Mouse (Mus musculus): Measurements from ENCODE around the gene B3gat1. TPM values are rescaled to one million over a fixed set of nuclear protein-coding genes. Genes with fewer than 3 reads are reported as not detected.

B3gat1 gene
- polyA plus RNA-seq, 1 experiment from 2014 or later, result not detected

DNA sequence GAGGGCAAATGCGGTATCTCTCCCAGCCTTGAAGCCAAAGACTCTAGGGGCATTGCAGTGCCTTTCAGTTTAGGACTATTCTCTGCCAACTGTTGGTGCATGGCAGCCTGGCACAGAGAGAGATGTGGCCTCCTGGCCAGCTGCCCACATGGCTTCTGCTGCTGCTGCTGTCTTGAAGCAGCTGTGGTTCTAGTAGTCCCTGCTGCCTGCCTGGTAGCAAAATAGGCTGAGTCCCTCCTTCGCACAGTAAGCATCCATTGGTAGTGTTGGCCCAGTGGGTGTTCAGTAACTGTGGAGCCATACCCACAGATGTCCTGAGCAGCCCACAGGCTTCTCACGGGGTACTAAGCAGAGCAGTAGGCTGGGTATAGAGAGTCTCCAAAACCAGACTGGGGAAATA lies 9.3 kb downstream of the B3gat1 start:
- no peaks in the 10 kb centered on the region for H3K36me3 ChIP-seq (ENCODE audit: inconsistent target)
- WGBS (ENCODE audit: missing documents), result 86% methylated on average over 3 of the region's 3 CpGs
- no peaks in the 10 kb centered on the region for H3K79me2 ChIP-seq (ENCODE audit: inconsistent target)
- no peak overlapping the region for H3K27ac ChIP-seq
- H3K4me3 ChIP-seq (ENCODE audit: inconsistent target), result no peak overlapping the region

DNA sequence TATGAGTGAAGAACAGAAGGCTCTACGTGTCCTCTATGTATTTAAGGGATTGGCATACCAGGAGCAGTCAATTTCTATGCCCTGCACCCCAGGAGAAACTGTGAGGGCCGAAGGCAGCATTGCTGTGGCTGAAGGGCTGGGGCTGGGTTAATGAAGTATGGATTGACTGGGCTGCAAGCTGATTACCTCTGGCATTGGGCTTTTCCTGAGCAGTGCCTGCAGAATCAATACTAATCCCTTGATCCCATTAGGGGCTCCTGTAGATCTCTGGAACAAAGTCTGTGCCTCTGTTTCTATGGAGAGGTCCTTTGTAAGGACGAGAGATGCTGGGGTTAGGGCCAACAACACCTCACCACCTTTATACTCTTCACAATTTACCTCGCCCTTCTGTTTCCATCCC lies 13.6 kb downstream of the B3gat1 start:
- H3K36me3 ChIP-seq (ENCODE audit: inconsistent target), result no peaks in the 10 kb centered on the region
- H3K79me2 ChIP-seq (ENCODE audit: inconsistent target), result no peaks in the 10 kb centered on the region
- 65% methylated on average over 4 of the region's 4 CpGs for WGBS (ENCODE audit: missing documents)
- H3K4me3 ChIP-seq (ENCODE audit: inconsistent target), result no peak overlapping the region
- no peak overlapping the region for H3K27ac ChIP-seq

DNA sequence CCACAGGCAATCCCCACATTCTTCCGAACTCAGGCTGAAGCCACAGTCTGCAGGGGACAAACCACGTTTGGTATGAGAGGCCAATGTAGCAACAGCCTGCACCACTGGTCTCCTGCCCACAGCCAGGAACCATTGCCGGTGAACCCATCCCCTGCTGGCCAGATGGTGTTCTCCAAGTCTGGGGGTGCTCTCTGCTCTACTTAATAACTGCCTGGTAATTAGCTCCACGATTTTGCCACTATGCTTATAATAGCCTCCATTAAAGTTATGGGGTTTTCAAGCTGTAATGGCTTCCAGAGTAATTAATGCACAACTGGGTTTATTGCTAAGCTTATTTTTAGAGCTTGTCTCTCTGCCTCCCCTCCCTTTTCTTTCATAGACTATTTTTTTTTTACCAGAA lies 15.4 kb downstream of the B3gat1 start:
- Histone ChIP-seq H3K79me2 (ENCODE audit: inconsistent target) (no peaks in the 10 kb centered on the region), H3K36me3 (ENCODE audit: inconsistent target) (no peaks in the 10 kb centered on the region), H3K4me3 (ENCODE audit: inconsistent target) (no peak overlapping the region), H3K27ac (no peak overlapping the region)
- WGBS (ENCODE audit: missing documents), result 75% methylated on average over 4 of the region's 4 CpGs

DNA sequence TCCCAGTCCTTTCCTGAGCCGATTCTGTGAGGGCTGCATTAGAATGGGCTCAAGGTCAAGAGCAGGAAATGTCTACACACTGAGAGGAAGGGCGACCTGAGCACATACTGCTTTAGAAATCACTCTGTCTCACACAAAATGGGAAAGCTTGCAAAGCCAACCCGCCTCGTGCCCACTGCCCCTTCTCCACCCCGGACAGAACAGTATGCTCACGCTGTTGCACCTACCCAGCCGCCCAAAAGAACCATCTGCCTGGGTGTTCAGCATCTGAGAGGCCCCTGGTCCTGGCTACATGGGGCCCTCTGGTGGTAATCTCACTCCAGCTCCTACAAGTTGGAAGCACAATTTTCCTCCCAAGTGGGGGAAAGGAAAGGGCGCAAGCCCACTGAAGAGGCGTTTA lies 26.6 kb downstream of the B3gat1 start:
- no peak overlapping the region for H3K4me3 ChIP-seq (ENCODE audit: inconsistent target)
- H3K27ac ChIP-seq, result no peak overlapping the region
- no peaks in the 10 kb centered on the region for H3K79me2 ChIP-seq (ENCODE audit: inconsistent target)
- H3K36me3 ChIP-seq (ENCODE audit: inconsistent target), result no peaks in the 10 kb centered on the region
- 52% methylated on average over 9 of the region's 9 CpGs for WGBS (ENCODE audit: missing documents)

DNA sequence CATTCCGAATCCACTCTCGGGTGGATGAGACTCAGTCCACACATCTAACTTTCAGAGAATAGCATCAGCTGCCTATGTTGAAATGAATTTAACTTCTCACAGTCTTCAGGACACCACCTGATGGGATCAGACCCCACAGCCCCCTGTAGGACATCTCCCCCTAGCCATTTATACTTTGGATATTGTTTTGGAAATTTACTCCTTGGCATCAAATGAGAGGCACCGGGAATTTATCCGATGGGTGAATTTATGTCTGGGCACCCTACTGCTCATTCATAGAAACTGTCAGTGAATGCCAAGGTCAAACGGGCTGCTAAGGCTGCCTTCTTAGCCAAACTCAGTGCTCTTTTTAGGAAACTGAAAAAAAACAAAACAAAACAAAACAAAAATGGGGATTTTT lies 27.0 kb downstream of the B3gat1 start:
- Histone ChIP-seq H3K27ac (no peak overlapping the region), H3K79me2 (ENCODE audit: inconsistent target) (no peaks in the 10 kb centered on the region), H3K4me3 (ENCODE audit: inconsistent target) (no peak overlapping the region), H3K36me3 (ENCODE audit: inconsistent target) (no peaks in the 10 kb centered on the region)
- WGBS (ENCODE audit: missing documents), result 81% methylated on average over 5 of the region's 5 CpGs

DNA sequence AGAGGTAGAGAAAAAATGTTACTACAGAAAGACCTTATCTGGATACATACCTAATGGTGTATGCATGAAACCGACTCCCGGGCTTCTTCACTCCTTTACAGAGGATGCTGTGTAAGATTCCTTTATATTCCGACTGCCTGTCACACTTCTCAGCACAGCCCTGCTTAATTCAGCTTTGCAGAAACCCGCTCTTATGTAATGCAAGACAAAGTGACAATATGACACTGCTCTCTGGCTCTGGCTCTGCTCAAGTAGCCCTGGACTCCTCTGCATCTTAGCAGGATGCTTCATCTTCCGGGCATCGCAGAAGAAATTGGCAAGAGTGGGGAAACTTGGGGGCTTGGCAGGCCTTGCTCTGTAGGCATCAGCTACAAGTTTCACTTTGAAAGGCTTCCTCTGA lies 28.9 kb downstream of the B3gat1 start:
- 95% methylated on average over 6 of the region's 6 CpGs for WGBS (ENCODE audit: missing documents)
- no peak overlapping the region for H3K4me3 ChIP-seq (ENCODE audit: inconsistent target)
- H3K36me3 ChIP-seq (ENCODE audit: inconsistent target), result no peaks in the 10 kb centered on the region
- H3K27ac ChIP-seq, result no peak overlapping the region
- no peaks in the 10 kb centered on the region for H3K79me2 ChIP-seq (ENCODE audit: inconsistent target)

DNA sequence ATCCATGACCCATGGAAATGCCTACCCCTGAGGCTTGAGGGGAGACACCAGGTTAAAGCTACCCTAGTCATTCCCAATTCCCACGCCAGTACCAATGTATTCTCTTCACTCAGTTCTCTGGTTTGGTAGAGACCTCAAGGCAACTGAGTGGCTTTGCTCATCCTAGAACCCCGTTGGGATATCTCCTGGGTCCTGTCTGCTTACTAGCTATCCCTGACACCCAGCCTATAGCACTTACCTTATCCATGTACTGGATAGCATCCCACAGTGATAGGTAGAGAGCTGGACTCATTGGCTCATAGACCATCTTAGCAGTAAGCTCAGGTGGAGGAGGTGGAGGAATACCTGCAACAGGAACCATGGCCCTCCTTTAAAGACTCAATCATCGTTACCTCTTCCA lies 34.7 kb downstream of the B3gat1 start:
- Histone ChIP-seq H3K27ac (no peak overlapping the region), H3K4me3 (ENCODE audit: inconsistent target) (no peak overlapping the region), H3K36me3 (ENCODE audit: inconsistent target) (no peaks in the 10 kb centered on the region), H3K79me2 (ENCODE audit: inconsistent target) (no peaks in the 10 kb centered on the region)
- 80% methylated on average over 3 of the region's 3 CpGs for WGBS (ENCODE audit: missing documents)

DNA sequence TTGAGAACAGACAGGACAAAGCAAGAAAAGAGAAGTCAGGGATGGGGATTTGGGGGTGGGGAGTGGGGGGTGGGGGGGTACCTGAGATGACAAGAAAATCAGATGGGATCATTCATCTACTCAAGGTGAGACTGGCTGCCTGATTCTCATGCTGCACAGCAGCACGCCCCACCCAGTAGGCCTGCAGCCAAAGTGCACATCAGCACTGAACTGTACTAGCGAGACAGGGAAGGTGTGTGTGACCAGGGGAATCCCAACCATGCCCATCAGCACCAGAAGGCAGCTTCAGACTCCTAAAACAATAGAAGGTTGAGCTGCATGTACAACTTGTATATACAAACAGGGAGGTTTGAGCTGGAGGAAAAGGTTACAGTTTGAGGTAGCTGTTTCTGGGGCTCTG lies 42.2 kb downstream of the B3gat1 start:
- Histone ChIP-seq H3K4me3 (ENCODE audit: inconsistent target) (no peak overlapping the region), H3K79me2 (ENCODE audit: inconsistent target) (no peaks in the 10 kb centered on the region), H3K36me3 (ENCODE audit: inconsistent target) (no peaks in the 10 kb centered on the region), H3K27ac (no peak overlapping the region)
- WGBS (ENCODE audit: missing documents), result 76% methylated on average over 2 of the region's 2 CpGs

DNA sequence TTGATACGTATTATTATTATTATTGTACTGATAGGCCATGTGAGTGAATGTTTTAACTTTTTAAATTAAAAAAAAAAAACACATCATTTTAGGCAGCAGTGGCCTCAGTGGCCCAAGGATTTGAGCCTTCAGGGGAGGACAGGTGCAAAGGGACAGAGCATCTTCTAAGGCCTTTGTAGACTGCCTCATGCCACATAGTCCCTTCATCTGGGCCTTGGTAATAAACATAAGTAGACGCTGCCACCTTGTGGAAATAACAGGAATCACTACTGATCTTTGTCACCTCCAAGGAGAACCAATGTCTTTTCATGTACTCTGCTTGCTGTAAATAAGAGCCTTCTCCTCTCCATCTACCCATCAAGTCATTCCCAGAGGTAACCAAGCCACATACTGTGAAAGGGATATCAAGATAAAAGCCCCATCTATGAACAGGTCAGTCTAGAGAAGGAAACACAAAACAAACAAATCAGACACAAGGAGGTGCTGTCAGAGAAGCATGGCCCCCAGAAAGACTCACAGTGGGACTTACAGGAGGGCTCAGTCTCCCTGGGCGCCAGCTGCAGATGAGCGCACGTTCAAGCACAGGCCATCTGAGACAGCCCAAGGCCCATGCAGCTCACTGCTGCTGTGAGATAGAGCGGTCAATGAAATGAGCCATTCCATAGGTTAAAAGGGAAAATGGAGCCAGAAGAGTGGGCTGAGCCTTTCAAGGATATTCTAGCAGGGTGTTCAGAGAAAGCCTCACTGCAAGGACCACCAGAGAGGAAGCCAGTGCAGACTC lies 42.8 kb downstream of the B3gat1 start:
- Histone ChIP-seq H3K79me2 (ENCODE audit: inconsistent target) (no peaks in the 10 kb centered on the region), H3K4me3 (ENCODE audit: inconsistent target) (no peak overlapping the region), H3K27ac (no peak overlapping the region), H3K36me3 (ENCODE audit: inconsistent target) (no peaks in the 10 kb centered on the region)
- WGBS (ENCODE audit: missing documents), result 64% methylated on average over 6 of the region's 6 CpGs

DNA sequence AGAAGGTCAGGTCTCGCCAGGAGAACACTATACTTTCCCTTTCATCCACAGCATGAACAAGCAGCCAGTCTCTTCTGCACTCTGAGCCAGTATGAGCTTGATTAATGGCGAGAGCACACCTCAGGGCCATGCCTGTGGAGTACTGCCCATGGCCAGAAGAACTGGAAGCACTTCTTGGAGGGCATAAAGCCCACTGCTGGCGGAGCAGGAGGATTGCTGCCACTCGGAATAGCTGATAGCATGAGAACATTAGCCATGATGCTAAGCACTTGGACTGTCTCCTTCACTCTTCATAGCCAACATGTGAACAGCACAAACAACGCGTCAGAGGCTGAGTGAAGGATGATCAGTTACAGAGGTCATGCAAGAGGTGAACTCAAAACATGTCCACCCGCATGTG lies 44.9 kb downstream of the B3gat1 start:
- Histone ChIP-seq H3K79me2 (ENCODE audit: inconsistent target) (no peaks in the 10 kb centered on the region), H3K4me3 (ENCODE audit: inconsistent target) (no peak overlapping the region), H3K36me3 (ENCODE audit: inconsistent target) (no peaks in the 10 kb centered on the region), H3K27ac (no peak overlapping the region)
- 92% methylated on average over 7 of the region's 7 CpGs for WGBS (ENCODE audit: missing documents)

DNA sequence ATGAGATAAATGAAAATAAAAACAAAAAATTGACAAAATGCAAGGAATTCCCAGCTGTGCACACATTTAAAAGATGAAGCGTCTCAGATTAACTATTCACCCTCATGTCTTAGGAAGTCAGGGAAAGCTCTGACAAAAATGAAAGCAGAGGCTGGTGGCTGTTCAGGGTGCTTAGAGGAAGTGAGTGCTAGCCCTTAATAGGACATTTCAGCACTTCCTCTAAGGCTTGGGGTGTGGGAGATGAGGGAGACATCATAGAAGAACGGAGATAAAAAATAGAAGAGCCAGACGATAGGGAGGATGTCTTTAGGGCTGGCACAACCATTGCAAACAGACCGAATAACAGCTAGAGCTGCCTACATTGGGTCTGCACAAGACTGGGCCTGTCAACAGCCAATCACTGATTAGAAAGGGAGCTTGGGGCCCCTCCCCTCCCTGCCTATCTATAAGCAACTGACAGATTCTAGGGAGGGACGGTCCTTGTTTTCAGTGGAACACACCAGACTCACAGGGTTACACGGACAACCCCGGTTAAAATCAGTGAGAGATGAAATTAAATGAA lies 50.0 kb downstream of the B3gat1 start:
- Histone ChIP-seq H3K36me3 (ENCODE audit: inconsistent target) (no peaks in the 10 kb centered on the region), H3K79me2 (ENCODE audit: inconsistent target) (no peaks in the 10 kb centered on the region), H3K4me3 (ENCODE audit: inconsistent target) (no peak overlapping the region), H3K27ac (no peak overlapping the region)
- 36% methylated on average over 7 of the region's 7 CpGs for WGBS (ENCODE audit: missing documents)

DNA sequence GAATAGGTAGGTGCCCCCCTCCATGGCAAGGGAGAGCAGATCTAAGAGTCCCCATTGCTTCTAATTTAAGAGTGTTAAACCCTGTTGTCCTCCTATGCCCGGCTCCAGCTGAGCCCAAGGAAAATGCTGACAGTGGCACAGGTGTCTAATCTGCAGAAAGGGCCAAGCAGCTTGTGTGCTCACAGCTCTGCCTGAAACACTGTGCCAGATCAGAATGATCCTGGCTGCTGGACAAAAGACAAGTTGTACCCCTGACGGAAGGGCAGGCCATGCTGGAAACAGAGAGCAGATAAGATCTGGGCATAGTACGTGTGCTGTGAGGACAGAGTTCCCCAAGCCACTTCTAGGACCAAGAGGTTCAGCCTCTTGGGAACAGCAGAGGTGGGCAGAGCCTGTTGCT lies 59.3 kb downstream of the B3gat1 start:
- 91% methylated on average over 3 of the region's 3 CpGs for WGBS (ENCODE audit: missing documents)
- Histone ChIP-seq H3K36me3 (ENCODE audit: inconsistent target) (no peaks in the 10 kb centered on the region), H3K27ac (no peak overlapping the region), H3K4me3 (ENCODE audit: inconsistent target) (no peak overlapping the region), H3K79me2 (ENCODE audit: inconsistent target) (no peaks in the 10 kb centered on the region)

DNA sequence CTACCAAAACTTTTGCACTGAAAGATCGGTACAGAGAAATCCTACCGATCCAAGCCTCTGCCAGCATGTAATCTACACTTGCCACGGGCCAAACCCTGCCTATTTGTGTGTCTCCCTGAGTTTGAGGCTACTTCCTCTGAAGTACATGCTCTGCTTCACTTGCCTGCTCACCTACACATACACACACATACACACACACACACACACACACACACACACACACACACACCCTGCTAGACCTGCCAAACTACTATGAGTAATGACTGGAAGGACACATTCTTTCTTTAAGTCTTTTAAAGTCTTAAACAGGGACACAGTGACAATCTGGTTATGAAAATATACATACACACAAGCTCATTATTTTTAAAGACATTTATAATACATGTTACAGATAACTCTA lies 64.7 kb downstream of the B3gat1 start:
- no peak overlapping the region for H3K4me3 ChIP-seq (ENCODE audit: inconsistent target)
- H3K36me3 ChIP-seq (ENCODE audit: inconsistent target), result no peaks in the 10 kb centered on the region
- no peaks in the 10 kb centered on the region for H3K79me2 ChIP-seq (ENCODE audit: inconsistent target)
- H3K27ac ChIP-seq, result no peak overlapping the region
- 94% methylated on average over 3 of the region's 3 CpGs for WGBS (ENCODE audit: missing documents)

DNA sequence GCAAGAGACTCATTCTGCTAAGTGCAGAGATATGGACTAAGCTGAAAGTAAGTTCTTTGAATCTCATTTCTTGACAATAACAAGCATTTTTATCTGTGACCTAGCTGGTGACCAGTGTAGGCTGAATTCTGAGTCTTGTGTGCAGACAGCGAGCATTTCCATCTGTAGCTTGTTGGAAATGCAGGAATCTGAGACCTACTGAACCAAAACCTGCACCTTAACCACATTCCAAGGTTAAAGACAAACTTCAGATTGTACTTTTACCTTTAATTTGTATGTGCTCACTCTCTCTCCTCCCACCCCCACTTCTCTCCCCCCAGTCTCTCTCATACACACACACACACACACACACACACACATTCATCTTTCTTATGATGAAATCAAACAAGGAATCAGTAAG lies 65.2 kb downstream of the B3gat1 start:
- H3K4me3 ChIP-seq (ENCODE audit: inconsistent target), result no peak overlapping the region
- H3K36me3 ChIP-seq (ENCODE audit: inconsistent target), result no peaks in the 10 kb centered on the region
- no peak overlapping the region for H3K27ac ChIP-seq
- no peaks in the 10 kb centered on the region for H3K79me2 ChIP-seq (ENCODE audit: inconsistent target)
- WGBS (ENCODE audit: missing documents), result 92% methylated on average over 1 of the region's 1 CpGs

DNA sequence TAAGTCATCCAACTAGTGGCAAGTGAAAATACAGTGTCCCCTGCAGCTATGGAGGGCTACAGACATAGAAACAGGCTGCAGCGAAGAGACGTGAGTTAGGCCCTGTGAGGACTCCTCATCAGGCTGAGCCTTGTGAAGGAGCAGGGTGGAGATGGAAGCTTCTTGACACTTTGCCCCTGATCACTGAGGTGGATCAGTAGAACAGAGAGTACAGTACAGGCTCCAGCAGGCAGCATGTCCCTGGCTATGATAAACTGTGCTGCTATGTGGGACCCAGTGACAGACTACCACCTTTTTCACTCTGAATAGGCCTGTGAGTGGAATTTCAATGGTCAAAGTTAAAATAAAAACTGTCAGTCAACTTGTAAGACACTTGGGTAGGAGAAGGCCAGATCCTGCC lies 66.8 kb downstream of the B3gat1 start:
- H3K79me2 ChIP-seq (ENCODE audit: inconsistent target), result no peaks in the 10 kb centered on the region
- H3K36me3 ChIP-seq (ENCODE audit: inconsistent target), result no peaks in the 10 kb centered on the region
- no peak overlapping the region for H3K27ac ChIP-seq
- 100% methylated on average over 2 of the region's 2 CpGs for WGBS (ENCODE audit: missing documents)
- no peak overlapping the region for H3K4me3 ChIP-seq (ENCODE audit: inconsistent target)

DNA sequence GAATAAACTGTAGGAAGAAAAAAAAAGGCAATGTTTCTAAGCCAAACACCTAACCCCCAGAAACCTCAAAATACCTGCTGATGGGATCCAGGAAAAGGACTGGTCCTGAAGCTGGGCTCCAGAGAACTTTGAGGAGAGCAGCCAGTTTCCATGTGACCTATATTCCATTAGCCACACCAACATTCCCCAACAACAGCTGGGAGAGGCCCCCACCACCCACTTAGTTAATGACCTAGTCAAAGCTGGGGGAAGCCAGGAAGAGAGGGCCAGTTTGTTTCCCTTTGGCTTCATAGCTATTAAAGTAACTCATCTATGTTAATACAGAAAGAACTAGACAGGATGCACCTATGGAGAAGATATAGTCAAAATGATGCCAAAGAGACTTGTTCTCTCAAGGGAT lies 70.8 kb downstream of the B3gat1 start:
- Histone ChIP-seq H3K36me3 (ENCODE audit: inconsistent target) (no peaks in the 10 kb centered on the region), H3K79me2 (ENCODE audit: inconsistent target) (no peaks in the 10 kb centered on the region), H3K4me3 (ENCODE audit: inconsistent target) (no peak overlapping the region), H3K27ac (no peak overlapping the region)

Data from macrophage (primary cell).